Mouse (Mus musculus) liver, embryonic 13.5 days (tissue): ENCODE data around the gene Rab14. TPM values are rescaled to one million over a fixed set of nuclear protein-coding genes. Genes with fewer than 3 reads are reported as not detected.

ENCODE experiments used
- ATAC-seq: fragments of 200-750 bp; cut with Nextera tagmentation; 2 replicates; pipeline ENCODE4 v1.8.0; 2017; ENCODE audit warnings: low read depth, mild to moderate bottlenecking, moderate number of reproducible peaks, moderate library complexity
- DNase-seq: peaks from one replicate; pipeline ENCODE4 v3.0.0; 2022
- H3K27ac ChIP-seq: fragments of 300-500 bp; sonication (generic); 2 replicates; pipeline ENCODE4 v1.5.1; 2015; ENCODE audit warnings: moderate library complexity, mild to moderate bottlenecking, inconsistent platforms
- H3K27me3 ChIP-seq: fragments of 300-500 bp; sonication (generic); 2 replicates; pipeline ENCODE4 v1.6.1; 2015; ENCODE audit warnings: mild to moderate bottlenecking, inconsistent platforms
- H3K36me3 ChIP-seq: fragments of 300-500 bp; sonication (generic); 2 replicates; pipeline ENCODE4 v1.6.1; 2015; ENCODE audit warnings: mild to moderate bottlenecking, inconsistent platforms
- H3K4me1 ChIP-seq: fragments of 300-500 bp; sonication (generic); replicated peaks from 2 replicates; pipeline ENCODE4 v1.6.1; 2015; ENCODE audit warnings: inconsistent platforms
- H3K4me2 ChIP-seq: fragments of 300-500 bp; sonication (generic); 2 replicates; pipeline ENCODE4 v1.6.1; 2015; ENCODE audit warnings: inconsistent platforms, mild to moderate bottlenecking, moderate library complexity
- H3K4me3 ChIP-seq: fragments of 300-500 bp; sonication (generic); replicated peaks from 2 replicates; pipeline ENCODE4 v1.5.1; 2015; ENCODE audit warnings: mild to moderate bottlenecking, inconsistent platforms
- H3K9ac ChIP-seq: fragments of 300-500 bp; sonication (generic); 2 replicates; pipeline ENCODE4 v1.6.1; 2015; ENCODE audit warnings: mild to moderate bottlenecking, inconsistent platforms
- H3K9me3 ChIP-seq: fragments of 300-500 bp; sonication (generic); replicated peaks from 2 replicates; pipeline ENCODE4 v1.6.1; 2016; ENCODE audit warnings: inconsistent platforms
- WGBS: fragments of 180-500 bp; shearing (Covaris S2); methylation state at CpG from one replicate; pipeline ENCODE4 v1.1.7; 2015; ENCODE audit not compliant: insufficient replicate concordance; 5-methylcytosine and 5-hydroxymethylcytosine counted together
- polyA plus RNA-seq: library from polyadenylated mRNA; unstranded; fragments of >200 nt; fragmentation: Nextera tagmentation; extraction: Ambion mirVana; gene quantifications from 2 replicates; pipeline ENCODE4 v1.2.1, GENCODE M21; 2015

Gene Rab14
- polyA plus RNA-seq, 1 experiment from 2014 or later, result 148 TPM

DNA sequence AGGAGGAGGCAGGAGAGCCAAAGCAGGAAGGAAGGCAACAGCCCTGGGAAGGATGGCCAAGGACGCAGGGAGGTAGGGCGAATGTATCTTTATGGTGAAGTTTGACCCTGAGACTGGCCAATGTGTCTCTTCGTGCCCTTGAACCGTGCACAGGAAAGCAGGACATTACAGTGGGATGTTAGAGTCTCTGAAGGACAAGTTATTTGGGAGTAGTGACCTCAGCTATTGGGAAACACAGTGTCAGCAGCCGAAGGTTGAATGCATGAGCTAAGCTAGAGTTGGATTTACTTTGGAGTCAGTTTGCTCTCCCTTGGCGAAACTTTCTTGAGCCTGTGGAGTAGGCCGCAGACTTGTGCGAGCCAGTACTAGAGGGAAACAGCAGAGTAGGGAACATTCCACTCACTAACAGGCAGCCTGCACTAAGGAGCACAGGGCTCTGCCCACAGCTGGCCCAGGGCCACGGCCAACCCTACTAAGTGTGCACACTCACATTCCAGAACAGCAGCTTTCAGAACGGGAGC, 29.5 kb downstream of the Rab14 start:
- Histone ChIP-seq H3K4me1 (0 out of 2 replicates have a peak, but pooled peaks cover 9% of the 10 kb centered on the region), H3K9me3 (no peaks in the 10 kb centered on the region), H3K36me3 (peaks cover 89% of the 10 kb centered on the region), H3K4me3 (no peak overlapping the region), H3K4me2 (no peak overlapping the region), H3K9ac (no peak overlapping the region), H3K27me3 (no peaks in the 10 kb centered on the region), H3K27ac (no peak overlapping the region; the same call in 1 of the 2 replicates)
- 80% methylated on average over 10 of the region's 10 CpGs for WGBS
- DNase-seq (no peak), ATAC-seq (no peak)

DNA sequence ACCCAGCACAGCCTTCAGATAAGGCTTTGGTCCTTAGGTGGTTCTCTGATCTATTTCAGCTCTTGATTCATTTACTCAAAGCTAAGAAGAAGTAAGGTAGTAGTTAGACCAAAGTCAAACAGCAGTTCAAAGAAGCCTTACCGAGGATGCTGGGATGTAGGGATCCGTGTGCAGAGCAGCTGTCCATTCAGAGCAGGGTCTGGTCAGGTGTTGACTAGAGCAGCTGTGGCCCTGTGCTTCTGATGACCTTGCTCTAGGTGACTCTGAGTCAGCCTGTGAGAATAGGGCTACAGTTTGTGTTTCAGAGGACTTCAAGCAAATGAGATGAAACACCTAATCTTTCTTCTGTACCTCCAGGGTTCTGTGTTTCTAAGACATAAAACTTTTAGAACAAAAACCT, 31.5 kb downstream of the Rab14 start:
- H3K4me1 ChIP-seq, result 0 out of 2 replicates have a peak, but pooled peaks cover 6% of the 10 kb centered on the region
- no peak overlapping the region for H3K9ac ChIP-seq
- H3K27me3 ChIP-seq, result no peaks in the 10 kb centered on the region
- H3K27ac ChIP-seq, result no peak overlapping the region
- peaks cover 82% of the 10 kb centered on the region for H3K36me3 ChIP-seq
- H3K4me2 ChIP-seq, result no peak overlapping the region
- no peak overlapping the region for H3K4me3 ChIP-seq
- DNase-seq (no peak), ATAC-seq (no peak)
- no peaks in the 10 kb centered on the region for H3K9me3 ChIP-seq
- WGBS, result 85% methylated on average over 2 of the region's 2 CpGs

DNA sequence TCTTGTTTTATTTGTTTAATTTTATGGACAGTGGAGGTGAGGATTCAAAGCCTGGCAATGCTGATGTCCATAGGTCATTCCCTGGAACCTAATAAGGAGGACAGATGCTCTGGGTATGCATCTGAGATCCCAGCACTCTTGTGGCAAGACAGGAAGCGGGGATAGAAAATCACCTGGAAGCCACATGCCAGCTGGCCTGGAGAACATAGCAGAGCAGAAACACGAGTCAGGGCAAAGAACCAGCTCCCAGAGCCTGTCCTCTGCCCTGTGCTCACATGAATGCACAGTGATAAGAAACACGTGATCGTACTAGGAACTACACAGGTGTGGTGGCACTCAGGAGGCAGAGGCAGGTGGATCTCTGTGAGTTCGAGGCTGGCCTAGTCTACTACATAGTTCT, 34.1 kb downstream of the Rab14 start:
- WGBS, result 83% methylated on average over 5 of the region's 5 CpGs
- no peak overlapping the region for H3K4me2 ChIP-seq
- H3K27ac ChIP-seq, result no peak overlapping the region
- H3K9me3 ChIP-seq, result no peaks in the 10 kb centered on the region
- H3K9ac ChIP-seq, result no peak overlapping the region
- ATAC-seq (no peak), DNase-seq (no peak)
- no peaks in the 10 kb centered on the region for H3K27me3 ChIP-seq
- peaks cover 81% of the 10 kb centered on the region for H3K36me3 ChIP-seq
- no peak overlapping the region for H3K4me3 ChIP-seq
- no peaks in the 10 kb centered on the region; the same call in 1 of the 2 replicates for H3K4me1 ChIP-seq

DNA sequence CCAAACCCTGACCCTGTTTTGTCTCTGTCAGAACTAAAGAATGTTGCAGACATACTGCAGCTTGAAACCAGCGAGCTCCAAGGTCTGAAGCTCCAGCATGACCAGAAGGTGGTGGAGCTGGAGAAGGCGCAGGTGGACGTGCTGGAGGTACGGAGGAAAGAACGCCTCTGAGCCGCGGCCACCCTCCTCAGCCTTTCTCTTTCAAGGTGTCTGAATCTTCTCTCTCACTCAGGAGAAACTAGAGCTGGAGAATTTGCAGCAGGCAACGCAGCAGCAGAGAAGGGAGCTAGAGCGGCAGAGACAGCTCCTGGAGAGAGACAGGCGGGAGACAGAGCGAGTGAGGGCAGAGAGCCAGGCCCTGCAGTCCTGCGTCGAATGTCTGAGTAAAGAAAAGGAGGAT, 35.5 kb downstream of the Rab14 start:
- Histone ChIP-seq H3K4me1 (no peaks in the 10 kb centered on the region; the same call in 1 of the 2 replicates), H3K4me3 (no peak overlapping the region), H3K36me3 (peaks cover 73% of the 10 kb centered on the region), H3K27ac (no peak overlapping the region), H3K27me3 (no peaks in the 10 kb centered on the region), H3K9ac (no peak overlapping the region), H3K4me2 (no peak overlapping the region), H3K9me3 (no peaks in the 10 kb centered on the region)
- 87% methylated on average over 13 of the region's 13 CpGs for WGBS
- DNase-seq (no peak), ATAC-seq (no peak)

DNA sequence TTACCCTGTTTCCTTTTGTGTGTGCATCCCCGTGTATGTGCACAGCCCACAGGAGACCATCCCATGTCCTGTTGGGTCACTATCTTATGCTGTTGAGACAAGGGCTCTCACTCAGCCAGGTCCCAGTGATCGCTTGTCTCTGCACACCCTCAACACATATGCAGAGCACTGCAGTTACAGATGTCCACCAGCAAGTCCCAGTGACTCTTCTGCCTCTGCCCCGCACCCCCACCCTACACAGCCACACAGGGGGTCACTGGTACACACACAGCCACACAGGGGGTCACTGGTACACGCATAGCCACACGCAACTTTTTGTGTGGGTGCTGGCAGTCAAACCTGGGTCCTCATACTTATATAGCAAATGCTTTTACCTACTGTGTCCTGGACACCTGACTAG, 37.5 kb downstream of the Rab14 start:
- Histone ChIP-seq H3K4me1 (no peaks in the 10 kb centered on the region; the same call in 1 of the 2 replicates), H3K4me2 (no peak overlapping the region), H3K9ac (no peak overlapping the region), H3K27ac (no peak overlapping the region), H3K4me3 (no peak overlapping the region), H3K36me3 (peaks cover 72% of the 10 kb centered on the region), H3K9me3 (no peaks in the 10 kb centered on the region), H3K27me3 (no peaks in the 10 kb centered on the region)
- DNase-seq (no peak), ATAC-seq (no peak)
- 84% methylated on average over 5 of the region's 5 CpGs for WGBS

DNA sequence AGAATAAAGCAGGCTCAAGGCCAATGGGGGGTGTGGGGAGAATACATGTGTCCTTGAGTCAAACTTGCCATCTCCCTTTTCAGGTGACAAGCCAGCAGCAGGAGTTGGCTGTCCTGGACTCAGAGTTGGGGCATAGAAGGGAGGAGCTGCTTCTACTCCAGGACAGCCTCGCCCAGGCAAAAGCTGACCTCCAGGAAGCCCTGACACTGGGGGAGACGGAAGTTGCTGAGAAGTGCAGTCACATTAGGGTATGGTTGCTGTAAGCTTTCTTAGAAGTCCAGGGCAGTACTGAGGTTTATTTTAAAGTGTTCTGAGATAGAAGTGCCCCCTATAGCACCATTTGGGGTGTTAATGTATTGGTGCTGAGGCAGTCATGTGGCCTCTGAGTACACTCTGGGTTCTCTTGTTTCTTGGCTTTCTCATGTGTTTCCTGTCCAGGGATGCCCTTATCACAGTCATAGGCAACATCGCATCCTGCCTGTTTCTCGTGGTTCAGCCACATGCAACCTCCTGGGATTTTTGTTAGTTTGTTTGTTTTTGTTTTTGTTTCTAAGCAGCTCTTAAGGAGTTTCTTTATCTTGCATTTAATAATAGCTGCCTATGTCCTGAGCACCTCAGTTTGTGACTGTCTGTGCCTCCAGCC, 39.0 kb downstream of the Rab14 start:
- no peaks in the 10 kb centered on the region for H3K9me3 ChIP-seq
- H3K4me1 ChIP-seq, result no peaks in the 10 kb centered on the region; the same call in 1 of the 2 replicates
- ATAC-seq (no peak), DNase-seq (no peak)
- no peak overlapping the region for H3K4me3 ChIP-seq
- 53% methylated on average over 4 of the region's 4 CpGs for WGBS
- peaks cover 72% of the 10 kb centered on the region for H3K36me3 ChIP-seq
- no peak overlapping the region for H3K27ac ChIP-seq
- H3K27me3 ChIP-seq, result no peaks in the 10 kb centered on the region
- no peak overlapping the region for H3K9ac ChIP-seq
- H3K4me2 ChIP-seq, result no peak overlapping the region

DNA sequence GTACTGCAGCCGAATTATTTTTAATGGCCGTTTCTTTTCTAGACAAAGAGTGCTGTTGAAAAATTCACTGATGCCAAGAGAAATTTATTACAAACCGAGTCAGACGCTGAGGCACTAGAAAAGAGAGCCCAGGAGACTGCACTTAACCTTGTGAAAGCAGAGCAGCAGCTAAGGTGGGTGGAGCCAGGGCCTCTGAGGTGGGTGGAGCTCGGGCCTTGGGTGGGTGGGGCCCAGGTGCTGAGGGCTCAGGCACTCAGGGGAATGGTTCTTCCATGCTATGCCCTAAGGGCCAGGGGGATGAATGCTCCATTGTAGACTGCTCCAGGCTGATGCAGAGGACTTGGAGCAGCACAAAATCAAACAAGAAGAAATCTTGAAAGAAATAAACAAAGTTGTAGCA, 40.7 kb downstream of the Rab14 start:
- Histone ChIP-seq H3K27me3 (no peaks in the 10 kb centered on the region), H3K4me3 (no peak overlapping the region), H3K36me3 (peaks cover 72% of the 10 kb centered on the region), H3K4me1 (no peaks in the 10 kb centered on the region; the same call in 1 of the 2 replicates), H3K4me2 (no peak overlapping the region), H3K9me3 (no peaks in the 10 kb centered on the region), H3K27ac (no peak overlapping the region), H3K9ac (no peak overlapping the region)
- no peak for ATAC-seq
- WGBS, result 53% methylated on average over 5 of the region's 5 CpGs
- DNase-seq, result peak; percentile 13

DNA sequence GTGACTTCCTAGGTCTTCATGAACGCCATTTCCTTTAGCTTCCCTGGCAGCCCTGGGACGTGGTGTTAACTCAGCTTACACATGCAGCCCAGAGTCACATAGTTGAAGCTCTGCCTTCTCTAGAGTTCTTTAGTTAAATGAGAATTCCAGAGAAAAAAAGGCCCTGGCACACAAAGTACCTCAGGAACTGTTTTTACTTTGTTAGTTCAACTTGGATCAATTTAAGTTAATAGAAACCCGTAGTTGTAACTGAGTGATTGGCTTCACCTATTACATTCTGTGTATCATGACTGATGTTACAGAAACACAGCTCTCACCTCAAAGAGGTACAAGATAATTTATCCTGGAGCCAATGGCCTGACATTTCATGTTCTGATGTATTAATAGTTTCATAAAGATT, 42.6 kb downstream of the Rab14 start:
- no peaks in the 10 kb centered on the region for H3K27me3 ChIP-seq
- H3K4me2 ChIP-seq, result no peak overlapping the region
- H3K4me1 ChIP-seq, result no peaks in the 10 kb centered on the region; the same call in 1 of the 2 replicates
- H3K4me3 ChIP-seq, result no peak overlapping the region
- no peak overlapping the region for H3K27ac ChIP-seq
- DNase-seq, result no peak
- H3K9ac ChIP-seq, result no peak overlapping the region
- H3K9me3 ChIP-seq, result no peaks in the 10 kb centered on the region
- WGBS, result 70% methylated on average over 3 of the region's 3 CpGs
- ATAC-seq, result no peak
- H3K36me3 ChIP-seq, result peaks cover 76% of the 10 kb centered on the region

DNA sequence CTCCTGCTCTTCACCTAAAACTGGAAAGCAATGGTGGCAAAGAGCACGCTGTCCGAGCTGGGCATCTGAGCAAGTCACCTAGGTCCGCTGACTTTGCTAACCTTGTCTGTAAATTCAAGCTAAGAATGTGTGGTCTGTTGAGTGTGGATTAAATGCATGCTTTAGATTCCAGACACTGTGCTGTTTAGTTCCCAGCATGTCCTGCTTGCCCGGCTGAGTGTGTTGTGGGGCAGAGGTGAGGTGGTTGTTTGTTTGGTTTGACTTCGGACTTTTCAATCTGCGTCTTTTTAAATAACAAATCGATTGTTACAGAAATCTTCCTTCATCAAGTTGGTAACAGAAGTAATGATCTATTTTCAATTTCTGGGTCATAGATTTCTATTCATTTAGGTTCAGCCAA, 43.1 kb downstream of the Rab14 start:
- Histone ChIP-seq H3K27ac (no peak overlapping the region), H3K36me3 (peaks cover 76% of the 10 kb centered on the region), H3K4me1 (no peaks in the 10 kb centered on the region; the same call in 1 of the 2 replicates), H3K9ac (no peak overlapping the region), H3K27me3 (no peaks in the 10 kb centered on the region), H3K9me3 (no peaks in the 10 kb centered on the region), H3K4me3 (no peak overlapping the region), H3K4me2 (no peak overlapping the region)
- DNase-seq (no peak), ATAC-seq (no peak)
- WGBS, result 84% methylated on average over 7 of the region's 7 CpGs

DNA sequence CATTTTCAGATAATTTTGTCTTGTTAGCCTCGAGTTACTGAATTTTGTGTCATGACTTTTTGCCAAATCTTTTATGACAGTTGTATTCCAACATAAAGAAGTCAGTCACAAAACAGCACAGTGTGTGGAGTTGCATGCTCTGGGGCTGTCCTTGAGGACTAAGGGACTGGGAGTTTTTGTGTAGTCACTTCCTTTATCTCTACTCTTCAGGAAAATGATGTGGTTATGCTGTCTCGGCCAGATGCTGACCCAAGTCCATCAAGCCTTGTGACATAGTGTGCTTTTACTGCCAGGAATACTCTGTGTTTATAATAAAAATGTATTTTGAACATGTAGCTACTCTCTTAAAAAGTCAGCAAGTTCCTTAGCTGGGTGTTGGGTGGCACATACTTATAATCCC, 43.9 kb downstream of the Rab14 start:
- Histone ChIP-seq H3K27ac (no peak overlapping the region), H3K27me3 (no peaks in the 10 kb centered on the region), H3K9ac (no peak overlapping the region), H3K4me3 (no peak overlapping the region), H3K4me1 (no peaks in the 10 kb centered on the region), H3K36me3 (peaks cover 76% of the 10 kb centered on the region), H3K9me3 (no peaks in the 10 kb centered on the region), H3K4me2 (no peak overlapping the region)
- 40% methylated on average over 2 of the region's 2 CpGs for WGBS
- DNase-seq (no peak), ATAC-seq (no peak)

DNA sequence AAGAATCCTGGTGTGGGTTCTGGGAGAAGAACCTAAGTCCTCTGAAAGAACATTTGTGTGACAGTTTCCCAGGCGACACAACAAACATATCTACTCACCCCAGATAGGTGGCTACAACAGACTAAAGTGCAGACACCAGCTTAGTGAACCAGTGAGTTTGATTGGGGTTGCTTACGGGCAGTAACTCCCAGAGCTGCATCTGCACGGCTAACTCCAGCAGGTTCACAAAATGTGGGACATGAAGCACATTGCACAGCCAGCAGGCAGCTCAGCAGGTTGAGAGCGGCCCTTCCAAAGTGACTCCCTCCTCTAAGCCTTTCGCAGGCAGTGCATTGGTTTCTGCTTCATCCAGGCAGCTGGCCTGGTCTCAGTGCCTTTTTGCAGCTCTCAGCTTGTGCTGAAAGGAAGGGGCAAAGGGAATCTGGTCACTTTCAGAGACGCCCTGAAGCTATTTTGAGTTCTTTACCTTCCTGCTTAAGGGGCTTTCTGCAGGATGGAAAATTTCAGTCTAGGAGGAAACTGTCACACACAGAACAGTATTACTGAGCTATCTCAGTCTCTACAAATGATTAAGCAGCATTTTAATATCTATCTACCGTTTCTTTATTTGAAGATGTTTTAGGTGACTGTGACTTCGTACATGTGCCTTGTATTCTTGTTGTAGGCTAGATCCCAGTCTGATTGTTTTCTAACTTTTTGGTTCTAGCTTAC, 46.9 kb downstream of the Rab14 start:
- Histone ChIP-seq H3K9me3 (no peaks in the 10 kb centered on the region), H3K4me3 (no peak overlapping the region), H3K27ac (no peak overlapping the region), H3K4me1 (no peaks in the 10 kb centered on the region), H3K36me3 (peaks cover 90% of the 10 kb centered on the region), H3K4me2 (no peak overlapping the region), H3K9ac (no peak overlapping the region), H3K27me3 (no peaks in the 10 kb centered on the region)
- ATAC-seq (no peak), DNase-seq (no peak)
- WGBS, result 77% methylated on average over 8 of the region's 8 CpGs
